Mouse (Mus musculus): ENCODE data around the gene Nipal4. TPM values are rescaled to one million over a fixed set of nuclear protein-coding genes. Genes with fewer than 3 reads are reported as not detected.

The Nipal4 gene
- polyA plus RNA-seq, 1 experiment from 2014 or later: 0.26 TPM

GRCm38 (mm10) chr11:46131022-46131986 is 35.0 kb downstream of the Nipal4 start:
- Histone ChIP-seq H3K4me1 (ENCODE audit: control insufficient read depth, insufficient read depth, low read depth, low read length) (no peaks in the 10 kb centered on the region), H3K4me3 (ENCODE audit: low read length) (no peak overlapping the region), H3K9me3 (ENCODE audit: control insufficient read depth, low read length) (no peaks in the 10 kb centered on the region), H3K9ac (ENCODE audit: low read depth, low read length) (no peak overlapping the region), H3K27me3 (replicated peaks; ENCODE audit: control insufficient read depth, insufficient read depth, low read length) (no peaks in the 10 kb centered on the region), H3K36me3 (ENCODE audit: control insufficient read depth, insufficient read depth, low read length) (peaks cover 14% of the 10 kb centered on the region; the same call in 1 of the 2 replicates), H3K27ac (ENCODE audit: low read depth, low read length) (no peak overlapping the region), H3K4me2 (ENCODE audit: low read length) (no peak overlapping the region)
- 96% methylated on average over 17 of the region's 17 CpGs for WGBS
- no peak for ATAC-seq

GRCm38 (mm10) chr11:46128548-46128945 is 37.8 kb downstream of the Nipal4 start:
- Histone ChIP-seq H3K27ac (ENCODE audit: low read depth, low read length) (no peak overlapping the region), H3K9me3 (ENCODE audit: control insufficient read depth, low read length) (no peaks in the 10 kb centered on the region), H3K27me3 (replicated peaks; ENCODE audit: control insufficient read depth, insufficient read depth, low read length) (no peaks in the 10 kb centered on the region), H3K4me1 (ENCODE audit: control insufficient read depth, insufficient read depth, low read depth, low read length) (no peaks in the 10 kb centered on the region), H3K4me3 (ENCODE audit: low read length) (no peak overlapping the region), H3K36me3 (ENCODE audit: control insufficient read depth, insufficient read depth, low read length) (peaks cover 12% of the 10 kb centered on the region), H3K9ac (ENCODE audit: low read depth, low read length) (no peak overlapping the region), H3K4me2 (ENCODE audit: low read length) (no peak overlapping the region)
- ATAC-seq: no peak
- 67% methylated on average over 9 of the region's 9 CpGs for WGBS

GRCm38 (mm10) chr11:46127621-46128547 is 38.4 kb downstream of the Nipal4 start:
- H3K4me1 ChIP-seq (ENCODE audit: control insufficient read depth, insufficient read depth, low read depth, low read length): no peaks in the 10 kb centered on the region

GRCm38 (mm10) chr11:46126827-46127410 is 39.4 kb downstream of the Nipal4 start:
- no peak overlapping the region for H3K4me3 ChIP-seq (ENCODE audit: low read length)
- peaks cover 12% of the 10 kb centered on the region for H3K36me3 ChIP-seq (ENCODE audit: control insufficient read depth, insufficient read depth, low read length)
- no peak overlapping the region for H3K9ac ChIP-seq (ENCODE audit: low read depth, low read length)
- H3K4me2 ChIP-seq (ENCODE audit: low read length): no peak overlapping the region
- H3K27me3 ChIP-seq (replicated peaks; ENCODE audit: control insufficient read depth, insufficient read depth, low read length): no peaks in the 10 kb centered on the region
- 91% methylated on average over 11 of the region's 11 CpGs for WGBS
- no peaks in the 10 kb centered on the region for H3K4me1 ChIP-seq (ENCODE audit: control insufficient read depth, insufficient read depth, low read depth, low read length)
- no peak for ATAC-seq
- no peaks in the 10 kb centered on the region for H3K9me3 ChIP-seq (ENCODE audit: control insufficient read depth, low read length)
- H3K27ac ChIP-seq (ENCODE audit: low read depth, low read length): no peak overlapping the region

More at GRCm38 (mm10) chr11:46127621-46128547, 38.4 kb downstream of the Nipal4 start:
- H3K27ac ChIP-seq (ENCODE audit: low read depth, low read length): no peak overlapping the region
- no peak overlapping the region for H3K4me3 ChIP-seq (ENCODE audit: low read length)
- H3K36me3 ChIP-seq (ENCODE audit: control insufficient read depth, insufficient read depth, low read length): peaks cover 12% of the 10 kb centered on the region
- no peaks in the 10 kb centered on the region for H3K9me3 ChIP-seq (ENCODE audit: control insufficient read depth, low read length)
- no peak for ATAC-seq
- H3K9ac ChIP-seq (ENCODE audit: low read depth, low read length): no peak overlapping the region
- H3K27me3 ChIP-seq (replicated peaks; ENCODE audit: control insufficient read depth, insufficient read depth, low read length): no peaks in the 10 kb centered on the region
- whole genome bisulfite sequencing: 81% methylated on average over 15 of the region's 15 CpGs
- no peak overlapping the region for H3K4me2 ChIP-seq (ENCODE audit: low read length)

GRCm38 (mm10) chr11:46126317-46126716 is 40.0 kb downstream of the Nipal4 start:
- Histone ChIP-seq H3K9me3 (ENCODE audit: control insufficient read depth, low read length) (no peaks in the 10 kb centered on the region), H3K27me3 (replicated peaks; ENCODE audit: control insufficient read depth, insufficient read depth, low read length) (no peaks in the 10 kb centered on the region), H3K36me3 (ENCODE audit: control insufficient read depth, insufficient read depth, low read length) (peaks cover 12% of the 10 kb centered on the region), H3K4me2 (ENCODE audit: low read length) (no peak overlapping the region), H3K4me1 (ENCODE audit: control insufficient read depth, insufficient read depth, low read depth, low read length) (no peaks in the 10 kb centered on the region), H3K9ac (ENCODE audit: low read depth, low read length) (no peak overlapping the region), H3K4me3 (ENCODE audit: low read length) (no peak overlapping the region), H3K27ac (ENCODE audit: low read depth, low read length) (no peak overlapping the region)
- WGBS: 93% methylated on average over 7 of the region's 7 CpGs
- ATAC-seq: no peak

GRCm38 (mm10) chr11:46125835-46126229 is 40.5 kb downstream of the Nipal4 start:
- Histone ChIP-seq H3K27ac (ENCODE audit: low read depth, low read length) (no peak overlapping the region), H3K9ac (ENCODE audit: low read depth, low read length) (no peak overlapping the region), H3K9me3 (ENCODE audit: control insufficient read depth, low read length) (no peaks in the 10 kb centered on the region), H3K4me3 (ENCODE audit: low read length) (no peak overlapping the region), H3K27me3 (replicated peaks; ENCODE audit: control insufficient read depth, insufficient read depth, low read length) (no peaks in the 10 kb centered on the region), H3K36me3 (ENCODE audit: control insufficient read depth, insufficient read depth, low read length) (peaks cover 12% of the 10 kb centered on the region), H3K4me2 (ENCODE audit: low read length) (no peak overlapping the region), H3K4me1 (ENCODE audit: control insufficient read depth, insufficient read depth, low read depth, low read length) (no peaks in the 10 kb centered on the region)
- WGBS: 96% methylated on average over 7 of the region's 7 CpGs
- no peak for ATAC-seq

GRCm38 (mm10) chr11:46125093-46125834 is 41.0 kb downstream of the Nipal4 start:
- H3K27ac ChIP-seq (ENCODE audit: low read depth, low read length): no peak overlapping the region
- H3K4me2 ChIP-seq (ENCODE audit: low read length): no peak overlapping the region
- no peaks in the 10 kb centered on the region for H3K9me3 ChIP-seq (ENCODE audit: control insufficient read depth, low read length)
- no peak overlapping the region for H3K9ac ChIP-seq (ENCODE audit: low read depth, low read length)
- H3K4me1 ChIP-seq (ENCODE audit: control insufficient read depth, insufficient read depth, low read depth, low read length): no peaks in the 10 kb centered on the region
- 94% methylated on average over 12 of the region's 12 CpGs for WGBS
- peaks cover 12% of the 10 kb centered on the region for H3K36me3 ChIP-seq (ENCODE audit: control insufficient read depth, insufficient read depth, low read length)
- ATAC-seq: no peak
- no peaks in the 10 kb centered on the region for H3K27me3 ChIP-seq (replicated peaks; ENCODE audit: control insufficient read depth, insufficient read depth, low read length)
- H3K4me3 ChIP-seq (ENCODE audit: low read length): no peak overlapping the region

- no peak for ATAC-seq
- Histone ChIP-seq H3K9me3 (ENCODE audit: control insufficient read depth, low read length) (no peaks in the 10 kb centered on the region), H3K36me3 (ENCODE audit: control insufficient read depth, insufficient read depth, low read length) (peaks cover 12% of the 10 kb centered on the region), H3K4me3 (ENCODE audit: low read length) (no peak overlapping the region), H3K4me1 (ENCODE audit: control insufficient read depth, insufficient read depth, low read depth, low read length) (no peaks in the 10 kb centered on the region), H3K27ac (ENCODE audit: low read depth, low read length) (no peak overlapping the region), H3K4me2 (ENCODE audit: low read length) (no peak overlapping the region), H3K9ac (ENCODE audit: low read depth, low read length) (no peak overlapping the region), H3K27me3 (replicated peaks; ENCODE audit: control insufficient read depth, insufficient read depth, low read length) (no peaks in the 10 kb centered on the region)
- 94% methylated on average over 8 of the region's 8 CpGs for WGBS
These were observed 42.9 kb downstream of the Nipal4 start for GRCm38 (mm10) chr11:46123328-46123866.
